Mouse (Mus musculus) embryonic fibroblast, embryonic 13.5 days (primary cell): ENCODE data around the gene Chrm4.

Experiments
- CTCF ChIP-seq: IDR thresholded peaks from 2 replicates; pipeline ENCODE4 v1.5.1; 2011; ENCODE audit warnings: mild to moderate bottlenecking, control low read depth, low read length, moderate library complexity, borderline replicate concordance; ENCODE audit not compliant: insufficient read depth
- POLR2A ChIP-seq: IDR thresholded peaks from 2 replicates; pipeline ENCODE4 v1.6.1; 2011; ENCODE audit warnings: low read depth, mild to moderate bottlenecking, control low read depth, low read length, moderate library complexity

GRCm38 (mm10) chr2:91962864-91963401, 35.9 kb downstream of the Chrm4 start:
- TF ChIP-seq POLR2A (no peak), CTCF (no peak)
